11 mouse cellular contexts compared by ENCODE assay signal in the genomic region with DNA sequence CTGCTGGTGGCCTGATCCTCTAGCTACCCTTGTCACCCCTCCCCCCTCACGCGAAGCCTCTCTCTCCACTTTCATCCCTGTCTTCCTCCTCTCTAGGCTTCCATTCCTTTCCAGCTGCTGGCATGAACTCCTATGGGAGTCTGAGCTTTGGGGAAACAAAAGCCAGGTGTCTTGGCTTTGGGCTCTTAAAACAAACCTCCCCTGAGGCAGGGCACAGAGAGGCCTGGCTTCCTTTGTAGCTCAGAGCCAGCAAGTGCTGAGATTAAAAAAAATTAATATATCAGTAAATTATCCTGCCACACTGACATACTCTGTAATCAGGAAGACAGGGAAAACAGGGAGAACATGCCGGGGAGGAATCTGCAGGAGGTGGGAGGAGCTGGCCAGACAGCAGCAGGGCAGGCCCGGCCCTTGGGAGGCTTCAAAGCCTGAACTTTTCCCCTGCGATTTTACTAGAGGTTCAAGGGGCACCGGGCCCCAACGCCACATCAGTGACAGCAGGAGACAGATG.
A peak's percentile ranks its signal among the peaks of the same experiment; 100 is the strongest.
DNase-seq lines count a peak whose midpoint lies in the region; ATAC-seq and TF ChIP-seq lines count a peak whose summit lies in the region.
"Had no signal": no experiment of that assay in that cellular context is flagged by ENCODE, and none has a peak within 500 bp of the region (broad histone marks: within the 10 kb centered on the region; RNA-seq: fewer than 3 reads in every experiment).

No protein-coding gene starts in this region.

- no peak for ATAC-seq in liver, postnatal 0 days
- ATAC-seq in heart, embryonic 15.5 days (replicated peaks; ENCODE audit: insufficient number of reproducible peaks, insufficient read depth, low FRiP score, low read depth): 0 out of 2 replicates have a peak, but pooled peaks have one; percentile 43
- ATAC-seq in stomach, embryonic 14.5 days (ENCODE audit: insufficient number of reproducible peaks, insufficient read depth, low FRiP score, low read depth): peak; percentile 83; the same call in 1 of the 2 replicates

- peaks cover 8% of the 10 kb centered on the region for H3K4me1 ChIP-seq in liver, postnatal 0 days (ENCODE audit: insufficient read depth)
- peaks cover 5% of the 10 kb centered on the region; the same call in 1 of the 2 replicates for H3K4me1 ChIP-seq in heart, embryonic 15.5 days (replicated peaks)
- H3K4me1 ChIP-seq in stomach, embryonic 14.5 days (ENCODE audit: control insufficient read depth, insufficient read depth, low read length): peaks cover 15% of the 10 kb centered on the region
- H3K4me1 ChIP-seq: midbrain, embryonic 12.5 days had no signal

- no peak for TF ChIP-seq EP300 in liver, postnatal 0 days (IDR thresholded peaks at IDR 0.05; ENCODE audit: low read depth)

- H3K4me3 ChIP-seq in liver, postnatal 0 days (ENCODE audit: low read depth, low read length): no peak overlapping the region
- no peak overlapping the region for H3K4me3 ChIP-seq in heart, embryonic 15.5 days
- no peak overlapping the region for H3K4me3 ChIP-seq in stomach, embryonic 14.5 days (ENCODE audit: low read depth, low read length)
- H3K4me3 ChIP-seq: embryonic facial prominence, embryonic 13.5 days; midbrain, embryonic 12.5 days had no signal

- no peak overlapping the region for H3K27ac ChIP-seq in liver, postnatal 0 days (ENCODE audit: low read depth)
- no peak overlapping the region for H3K27ac ChIP-seq in heart, embryonic 15.5 days
- H3K27ac ChIP-seq in stomach, embryonic 14.5 days (ENCODE audit: low read length): peak overlapping the region; percentile 56; the same call in 1 of the 2 replicates
- H3K27ac ChIP-seq: embryonic facial prominence, embryonic 13.5 days; midbrain, embryonic 12.5 days had no signal

- H3K4me2 ChIP-seq in liver, postnatal 0 days (ENCODE audit: low read depth, low read length): no peak overlapping the region
- no peak overlapping the region for H3K4me2 ChIP-seq in heart, embryonic 15.5 days
- no peak overlapping the region for H3K4me2 ChIP-seq in stomach, embryonic 14.5 days (replicated peaks; ENCODE audit: low read depth, low read length)
- H3K4me2 ChIP-seq: embryonic facial prominence, embryonic 13.5 days; midbrain, embryonic 12.5 days had no signal

- H3K36me3 ChIP-seq in liver, postnatal 0 days (replicated peaks; ENCODE audit: insufficient read depth, low read length): no peaks in the 10 kb centered on the region
- H3K36me3 ChIP-seq in heart, embryonic 15.5 days: no peaks in the 10 kb centered on the region
- H3K36me3 ChIP-seq in stomach, embryonic 14.5 days (ENCODE audit: control insufficient read depth, insufficient read depth, low read length): no peaks in the 10 kb centered on the region
- H3K36me3 ChIP-seq: embryonic facial prominence, embryonic 13.5 days; midbrain, embryonic 12.5 days had no signal

- DNase-seq in liver (peak; percentile 41), adipocyte (ENCODE audit: low spot score) (no peak)
- no peak for DNase-seq in liver, postnatal 0 days
- DNase-seq in kidney, postnatal 4 days: peak; percentile 72 to 83
- no peak for DNase-seq in spleen, postnatal 10 days (ENCODE audit: low spot score in 2 of 2)
- no peak for DNase-seq in cerebellum, adult 9-11 months
- DNase-seq: gastrocnemius, postnatal 14 days had no signal

- no peaks in the 10 kb centered on the region for H3K27me3 ChIP-seq in liver, postnatal 0 days (ENCODE audit: insufficient read depth, low read length)
- H3K27me3 ChIP-seq in heart, embryonic 15.5 days: peaks cover 37% of the 10 kb centered on the region
- no peaks in the 10 kb centered on the region for H3K27me3 ChIP-seq in stomach, embryonic 14.5 days (ENCODE audit: control insufficient read depth, insufficient read depth, low read length)
- H3K27me3 ChIP-seq: midbrain, embryonic 12.5 days had no signal

- no peak overlapping the region for H3K9ac ChIP-seq in liver, postnatal 0 days (replicated peaks)
- H3K9ac ChIP-seq in heart, embryonic 15.5 days: no peak overlapping the region
- H3K9ac ChIP-seq in stomach, embryonic 14.5 days (replicated peaks; ENCODE audit: low read depth, low read length): no peak overlapping the region
- H3K9ac ChIP-seq: embryonic facial prominence, embryonic 13.5 days; midbrain, embryonic 12.5 days had no signal

- no peak for TF ChIP-seq CTCF in liver, postnatal 0 days (IDR thresholded peaks at IDR 0.05; ENCODE audit: low read depth)

- H3K9me3 ChIP-seq in liver, postnatal 0 days (ENCODE audit: low read length): no peaks in the 10 kb centered on the region
- H3K9me3 ChIP-seq in heart, embryonic 15.5 days (replicated peaks): no peaks in the 10 kb centered on the region
- no peaks in the 10 kb centered on the region for H3K9me3 ChIP-seq in stomach, embryonic 14.5 days (ENCODE audit: control insufficient read depth, low read depth, low read length)
- H3K9me3 ChIP-seq: embryonic facial prominence, embryonic 13.5 days; midbrain, embryonic 12.5 days had no signal

- WGBS in liver, postnatal 0 days (ENCODE audit: insufficient replicate concordance): 25% methylated on average over 7 of the region's 7 CpGs
- 12% methylated on average over 7 of the region's 7 CpGs for WGBS in heart, embryonic 15.5 days
- WGBS in stomach, embryonic 14.5 days: 10% methylated on average over 7 of the region's 7 CpGs

Comparison
In these comparisons a context has a peak if more than half of its experiments do, and no peak if none do; other contexts are left out.
1. DNase-seq: peak in liver (single experiment) and kidney, postnatal 4 days (2 of 2); none in liver, postnatal 0 days (single experiment), spleen, postnatal 10 days (0 of 2), cerebellum, adult 9-11 months (single experiment) and adipocyte (single experiment).